Mouse (Mus musculus) c-Kit-positive CD71-negative TER-119-negative erythroid progenitor cells, embryonic 14.5 days (primary cell): Measurements from ENCODE around the gene Gm5039.
"Not testable (repeated sequence)": the region's sequence is repeated elsewhere in the genome, so short reads cannot be mapped to it uniquely, and the experiment has no call there.

Experiments
- DNase-seq: peaks from one replicate; pipeline ENCODE4 v3.0.0-alpha.2; 2013; ENCODE audit warnings: low read depth

Gm5039 gene

DNA sequence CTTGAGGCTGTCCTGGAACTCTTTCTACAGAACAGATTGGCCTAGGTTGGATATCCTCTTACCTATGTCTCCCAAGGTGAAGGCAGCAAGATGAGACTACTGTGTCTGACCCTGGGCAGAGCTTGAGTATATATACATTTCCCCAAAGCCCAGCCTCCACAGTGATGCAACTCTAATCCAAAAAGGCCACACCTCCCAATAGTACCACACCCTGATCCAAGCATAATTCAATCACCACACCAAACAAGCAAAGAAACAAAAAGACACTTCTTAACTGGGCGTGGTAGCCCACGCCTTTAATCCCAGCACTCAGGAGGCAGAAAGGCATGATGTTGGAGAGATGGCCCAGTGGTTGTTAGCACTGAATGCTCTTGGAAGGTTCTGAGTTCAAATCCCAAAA, at the start of gene Gm5039:
Gm5039 (minus strand) TSS at position 101 of the 400 bp plus-strand sequence.
- DNase-seq = not testable (repeated sequence)

GRCm38 (mm10) chr12:88372018-88372417, 48.2 kb upstream of the Gm5039 start:
- no peak for DNase-seq

- not testable (repeated sequence) for DNase-seq
These were observed 46.5 kb upstream of the Gm5039 start for GRCm38 (mm10) chr12:88370321-88370720.

GRCm38 (mm10) chr12:88369690-88370089, 45.9 kb upstream of the Gm5039 start:
- DNase-seq = not testable (repeated sequence)

DNA sequence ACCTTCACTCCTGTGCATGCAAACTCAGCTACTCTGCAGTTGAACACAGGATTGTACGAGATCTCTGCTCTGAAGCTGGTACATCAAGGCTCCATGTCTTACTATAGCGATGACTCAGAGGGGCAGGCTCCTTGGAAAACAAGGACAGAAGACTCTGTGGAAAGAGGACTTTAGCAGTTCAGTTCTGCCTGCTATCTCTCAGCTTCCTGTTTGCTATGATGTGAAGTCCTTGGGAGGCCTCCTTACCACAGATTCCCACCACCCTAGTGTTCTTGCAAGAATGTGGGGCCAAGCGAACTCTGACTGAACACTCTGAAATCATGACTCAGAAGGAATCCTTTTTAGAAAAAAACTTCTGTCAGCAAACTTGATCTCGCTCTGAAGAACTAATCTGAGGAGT, 44.8 kb upstream of the Gm5039 start:
- DNase-seq = peak; percentile 13

GRCm38 (mm10) chr12:88367673-88368072, 43.8 kb upstream of the Gm5039 start:
- DNase-seq = no peak

- no peak for DNase-seq
These were observed 37.3 kb upstream of the Gm5039 start for GRCm38 (mm10) chr12:88361120-88361445.

- peak; percentile 71 for DNase-seq
These were observed 36.8 kb upstream of the Gm5039 start, which contains the start of gene Adck1 for GRCm38 (mm10) chr12:88360441-88361119. TSS of gene Adck1 (plus strand) at chr12:88360554.

- DNase-seq = no peak
These were observed 30.4 kb upstream of the Gm5039 start for GRCm38 (mm10) chr12:88354182-88354702.

DNA sequence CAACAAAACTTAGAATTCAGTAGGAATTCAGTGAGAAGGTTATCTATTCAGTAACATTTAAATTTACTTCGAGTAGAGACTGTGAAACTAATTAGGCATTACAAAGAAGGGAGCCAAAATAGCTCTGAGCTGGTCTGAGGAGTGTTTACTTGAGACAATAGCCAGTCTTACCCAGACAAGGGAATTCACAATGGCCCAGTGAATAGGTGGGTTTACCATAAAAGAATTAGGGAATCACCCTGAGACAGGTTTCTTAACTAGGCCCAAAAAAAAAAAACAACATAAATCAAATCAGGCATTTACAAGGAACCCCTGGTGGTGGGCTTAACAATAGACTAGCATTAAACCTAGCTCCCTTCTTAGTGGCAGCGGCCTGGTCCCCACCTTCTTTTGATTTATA, 17.5 kb upstream of the Gm5039 start:
- DNase-seq = not testable (repeated sequence)

DNA sequence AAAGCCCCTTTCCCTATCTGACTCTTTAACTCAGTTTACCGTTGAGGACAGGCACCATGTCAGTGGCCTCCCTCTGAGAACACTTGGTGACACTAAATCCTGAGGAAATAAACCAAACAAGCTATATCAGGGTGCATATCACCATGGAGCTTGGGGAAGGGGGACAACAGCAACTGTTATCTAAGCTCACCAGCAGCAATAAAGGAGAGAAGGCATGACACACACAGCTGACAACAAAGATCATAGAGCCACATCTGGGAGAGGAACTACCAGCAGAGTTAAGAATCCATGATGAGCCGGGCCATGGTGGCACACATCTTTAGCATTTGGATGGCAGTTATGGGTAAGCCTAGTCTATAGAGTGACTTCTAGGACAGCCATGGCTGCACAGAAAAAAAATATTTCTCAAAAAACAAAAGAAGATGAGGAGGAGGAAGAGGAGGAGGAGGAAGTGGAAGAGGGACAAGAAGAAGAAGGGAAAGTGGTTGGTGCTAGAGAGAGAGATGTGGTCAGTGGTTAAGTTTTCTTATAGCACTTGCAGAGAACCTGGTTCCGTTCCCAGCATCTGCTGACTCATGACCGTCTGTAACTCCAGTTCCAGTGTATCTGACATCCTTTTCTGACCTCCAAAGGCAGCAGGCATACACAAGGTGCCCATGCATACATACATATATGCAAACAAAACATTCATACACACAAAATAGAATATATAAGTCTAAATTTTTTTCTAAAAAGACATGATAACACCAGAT, 13.0 kb upstream of the Gm5039 start:
- not testable (repeated sequence) for DNase-seq

GRCm38 (mm10) chr12:88314556-88314955, 9.3 kb downstream of the Gm5039 start:
- no peak for DNase-seq

GRCm38 (mm10) chr12:88297171-88297570, 26.7 kb downstream of the Gm5039 start:
- not testable (repeated sequence) for DNase-seq

DNA sequence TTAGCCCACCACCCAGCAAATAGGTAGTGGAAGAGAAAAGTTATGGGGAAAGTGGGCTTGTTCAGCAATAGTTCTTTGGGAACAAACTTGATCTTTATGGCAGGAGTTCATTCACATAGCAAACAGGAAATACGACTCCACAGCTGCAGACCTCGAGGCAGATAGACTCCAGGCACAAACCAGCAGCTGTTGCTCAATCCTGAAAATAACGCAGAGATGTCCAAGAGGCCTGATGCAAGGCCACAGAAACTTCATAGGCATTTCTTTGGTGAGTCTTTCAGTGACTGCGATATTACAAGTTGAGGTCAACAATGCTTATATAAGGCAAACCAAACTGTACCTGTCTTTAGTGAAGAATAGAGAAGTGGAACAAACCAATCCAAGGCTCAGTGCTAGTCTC, 30.7 kb downstream of the Gm5039 start:
- DNase-seq = not testable (repeated sequence)

- DNase-seq = not testable (repeated sequence)
These were observed 38.6 kb downstream of the Gm5039 start for GRCm38 (mm10) chr12:88285224-88285623.

GRCm38 (mm10) chr12:88274400-88274799, 49.4 kb downstream of the Gm5039 start, which contains the start of gene Gm5662:
TSS of gene Gm5662 (minus strand) at chr12:88274500.
- DNase-seq = not testable (repeated sequence)
